Mouse (Mus musculus) kidney, adult 2 months (tissue): Measurements from ENCODE around the gene Rnf144b. TPM values are rescaled to one million over a fixed set of nuclear protein-coding genes. Genes with fewer than 3 reads are reported as not detected.

ENCODE experiments used
- DNase-seq: peaks from one replicate; pipeline ENCODE4 v3.0.0; 2021
- H3K27ac ChIP-seq: fragments of 200-500 bp; 2 replicates; pipeline ENCODE4 v1.5.1; 2012; ENCODE audit warnings: low read depth, low read length, control low read depth, inconsistent platforms; ENCODE audit not compliant: insufficient read depth
- H3K27me3 ChIP-seq: fragments of 200-500 bp; replicated peaks from 2 replicates; pipeline ENCODE4 v1.6.1; 2012; ENCODE audit warnings: mild to moderate bottlenecking, moderate library complexity, low read length, inconsistent platforms; ENCODE audit not compliant: control insufficient read depth, insufficient read depth
- H3K36me3 ChIP-seq: fragments of 200-500 bp; 2 replicates; pipeline ENCODE4 v1.6.1; 2012; ENCODE audit warnings: mild to moderate bottlenecking, moderate library complexity, low read length, inconsistent platforms; ENCODE audit not compliant: control insufficient read depth, insufficient read depth
- H3K4me1 ChIP-seq: fragments of 200-500 bp; 2 replicates; pipeline ENCODE4 v1.6.1; 2011; ENCODE audit warnings: low read length; ENCODE audit not compliant: control insufficient read depth, insufficient read depth
- H3K4me3 ChIP-seq: fragments of 200-500 bp; 2 replicates; pipeline ENCODE4 v1.5.1; 2011; ENCODE audit warnings: mild to moderate bottlenecking, low read depth, low read length, control low read depth; ENCODE audit not compliant: insufficient read depth
- CTCF ChIP-seq: fragments of 200-500 bp; conservative IDR thresholded peaks from 2 replicates; pipeline ENCODE4 v1.5.1; 2011; ENCODE audit warnings: low read depth, mild to moderate bottlenecking, control low read depth, low read length, moderate library complexity, mixed read lengths; ENCODE audit not compliant: insufficient read depth, insufficient read length
- POLR2A ChIP-seq: fragments of 200-500 bp; IDR thresholded peaks from one replicate; pipeline ENCODE4 v1.6.1; 2011; ENCODE audit warnings: low read depth, low read length, control low read depth
- WGBS: fragments of 180-500 bp; shearing (Covaris S2); methylation state at CpG from one replicate; pipeline ENCODE4 v1.1.7; 2018; 5-methylcytosine and 5-hydroxymethylcytosine counted together
- polyA plus RNA-seq: library from polyadenylated mRNA; depleted of rRNA; stranded (reverse); fragments of >200 nt; gene quantifications from 2 replicates; pipeline ENCODE4 v1.2.3, GENCODE M21; 2012

The Rnf144b gene
- polyA plus RNA-seq, 1 experiment, result 3.1 TPM

- no peak overlapping the region for H3K27ac ChIP-seq
- 85% methylated on average over 6 of the region's 6 CpGs for WGBS
- no peak overlapping the region for H3K4me3 ChIP-seq
- H3K36me3 ChIP-seq, result no peaks in the 10 kb centered on the region
- DNase-seq, result no peak
- no peaks in the 10 kb centered on the region for H3K27me3 ChIP-seq
- H3K4me1 ChIP-seq, result no peaks in the 10 kb centered on the region
- TF ChIP-seq CTCF (no peak), POLR2A (no peak)
Observed at GRCm38 (mm10) chr13:47218351-47218750, 95.9 kb downstream of the Rnf144b start.

- no peaks in the 10 kb centered on the region for H3K27me3 ChIP-seq
- 65% methylated on average over 10 of the region's 10 CpGs for WGBS
- no peak overlapping the region for H3K27ac ChIP-seq
- TF ChIP-seq POLR2A (no peak), CTCF (no peak)
- no peak overlapping the region for H3K4me3 ChIP-seq
- H3K4me1 ChIP-seq, result 0 out of 2 replicates have a peak, but pooled peaks cover 4% of the 10 kb centered on the region
- no peaks in the 10 kb centered on the region for H3K36me3 ChIP-seq
- DNase-seq, result no peak
Observed at GRCm38 (mm10) chr13:47220426-47220825, 98.0 kb downstream of the Rnf144b start.

GRCm38 (mm10) chr13:47223576-47224538 is 101.4 kb downstream of the Rnf144b start:
- Histone ChIP-seq H3K4me3 (no peak overlapping the region), H3K36me3 (no peaks in the 10 kb centered on the region), H3K27ac (peak overlapping the region; percentile 71), H3K4me1 (0 out of 2 replicates have a peak, but pooled peaks cover 4% of the 10 kb centered on the region), H3K27me3 (no peaks in the 10 kb centered on the region)
- peak; percentile 18 for DNase-seq
- TF ChIP-seq CTCF, result no peak
- no peak for TF ChIP-seq POLR2A
- 78% methylated on average over 18 of the region's 18 CpGs for WGBS

- 35% methylated on average over 14 of the region's 14 CpGs for WGBS
- H3K27me3 ChIP-seq, result no peaks in the 10 kb centered on the region
- 0 out of 2 replicates have a peak, but pooled peaks cover 4% of the 10 kb centered on the region for H3K4me1 ChIP-seq
- no peak overlapping the region for H3K4me3 ChIP-seq
- peak overlapping the region; percentile 71 for H3K27ac ChIP-seq
- DNase-seq, result peak; percentile 68
- H3K36me3 ChIP-seq, result no peaks in the 10 kb centered on the region
- no peak for TF ChIP-seq POLR2A
- no peak for TF ChIP-seq CTCF
Observed at GRCm38 (mm10) chr13:47224648-47225323, 102.3 kb downstream of the Rnf144b start.

GRCm38 (mm10) chr13:47225324-47225697 is 102.9 kb downstream of the Rnf144b start:
- no peak overlapping the region for H3K4me3 ChIP-seq
- 87% methylated on average over 3 of the region's 3 CpGs for WGBS
- no peak for DNase-seq

GRCm38 (mm10) chr13:47225802-47226201 is 103.3 kb downstream of the Rnf144b start:
- no peak overlapping the region for H3K27ac ChIP-seq
- H3K36me3 ChIP-seq, result no peaks in the 10 kb centered on the region
- WGBS, result 93% methylated on average over 9 of the region's 9 CpGs
- H3K4me3 ChIP-seq, result no peak overlapping the region
- TF ChIP-seq CTCF, result no peak
- no peak for TF ChIP-seq POLR2A
- H3K27me3 ChIP-seq, result no peaks in the 10 kb centered on the region
- DNase-seq, result peak; percentile 7
- H3K4me1 ChIP-seq, result 0 out of 2 replicates have a peak, but pooled peaks cover 4% of the 10 kb centered on the region

More at GRCm38 (mm10) chr13:47225324-47225697, 102.9 kb downstream of the Rnf144b start:
- H3K27me3 ChIP-seq, result no peaks in the 10 kb centered on the region
- H3K4me1 ChIP-seq, result 0 out of 2 replicates have a peak, but pooled peaks cover 4% of the 10 kb centered on the region
- H3K27ac ChIP-seq, result peak overlapping the region; percentile 26
- no peaks in the 10 kb centered on the region for H3K36me3 ChIP-seq
- TF ChIP-seq CTCF, result no peak
- TF ChIP-seq POLR2A, result no peak
